Mouse (Mus musculus) lung, embryonic 16.5 days (tissue): ENCODE measurements at regions not wholly inside any gene's neighbourhood (a gene's known extent, or its start where the extent isn't known, plus 50 kb on each side); places are given as distances from the start of the nearest gene placed in this dataset.
A peak's percentile ranks its signal among the peaks of the same experiment; 100 is the strongest.

Experiments
- ATAC-seq: fragments of 200-750 bp; cut with Nextera tagmentation; 2 replicates; pipeline ENCODE4 v1.8.0; 2017; ENCODE audit warnings: low read depth, mild to moderate bottlenecking, moderate library complexity
- H3K27ac ChIP-seq: fragments of 300-500 bp; sonication (generic); 2 replicates; pipeline ENCODE4 v1.5.1; 2014; ENCODE audit warnings: mild to moderate bottlenecking, control low read depth, low read length
- H3K27me3 ChIP-seq: fragments of 300-500 bp; sonication (generic); 2 replicates; pipeline ENCODE4 v1.6.1; 2014; ENCODE audit warnings: low read depth, low read length, mixed read lengths; ENCODE audit not compliant: control insufficient read depth, insufficient read depth
- H3K36me3 ChIP-seq: fragments of 300-500 bp; sonication (generic); 2 replicates; pipeline ENCODE4 v1.6.1; 2014; ENCODE audit warnings: low read length; ENCODE audit not compliant: control insufficient read depth, insufficient read depth
- H3K4me1 ChIP-seq: fragments of 300-500 bp; sonication (generic); replicated peaks from 2 replicates; pipeline ENCODE4 v1.6.1; 2014; ENCODE audit warnings: low read length, mixed read lengths; ENCODE audit not compliant: control insufficient read depth, insufficient read depth
- H3K4me2 ChIP-seq: fragments of 300-500 bp; sonication (generic); 2 replicates; pipeline ENCODE4 v1.6.1; 2014; ENCODE audit warnings: low read depth, low read length, control low read depth
- H3K4me3 ChIP-seq: fragments of 300-500 bp; sonication (generic); 2 replicates; pipeline ENCODE4 v1.5.1; 2014; ENCODE audit warnings: mild to moderate bottlenecking, low read length, control low read depth
- H3K9ac ChIP-seq: fragments of 300-500 bp; sonication (generic); 2 replicates; pipeline ENCODE4 v1.6.1; 2014; ENCODE audit warnings: low read length, control low read depth
- H3K9me3 ChIP-seq: fragments of 300-500 bp; sonication (generic); 2 replicates; pipeline ENCODE4 v1.6.1; 2016; ENCODE audit warnings: low read length; ENCODE audit not compliant: control insufficient read depth
- WGBS: fragments of 180-500 bp; shearing (Covaris S2); extraction: QIAGEN DNeasy Blood & Tissue Kit; methylation state at CpG from one replicate; pipeline ENCODE4 v1.1.7; 2014; 5-methylcytosine and 5-hydroxymethylcytosine counted together

- Histone ChIP-seq H3K36me3 (no peaks in the 10 kb centered on the region), H3K9me3 (no peaks in the 10 kb centered on the region), H3K4me3 (no peak overlapping the region), H3K27me3 (peaks cover 6% of the 10 kb centered on the region; the same call in 1 of the 2 replicates), H3K27ac (no peak overlapping the region), H3K4me2 (peak overlapping the region; percentile 18; the same call in 1 of the 2 replicates), H3K4me1 (no peaks in the 10 kb centered on the region), H3K9ac (no peak overlapping the region)
- 0 out of 2 replicates have a peak, but pooled peaks have one; percentile 10 for ATAC-seq
- WGBS = 7% methylated on average over 16 of the region's 16 CpGs
Observed at GRCm38 (mm10) chr4:124149771-124150451, 232.1 kb upstream of the 4930535I16Rik start.

GRCm38 (mm10) chr4:124149037-124149436 lies 231.2 kb upstream of the 4930535I16Rik start:
- H3K4me1 ChIP-seq = no peaks in the 10 kb centered on the region
- peaks cover 6% of the 10 kb centered on the region; the same call in 1 of the 2 replicates for H3K27me3 ChIP-seq
- ATAC-seq = no peak
- H3K9me3 ChIP-seq = no peaks in the 10 kb centered on the region
- H3K9ac ChIP-seq = no peak overlapping the region
- no peak overlapping the region for H3K4me2 ChIP-seq
- no peak overlapping the region for H3K4me3 ChIP-seq
- H3K27ac ChIP-seq = no peak overlapping the region
- H3K36me3 ChIP-seq = no peaks in the 10 kb centered on the region
- WGBS = 70% methylated on average over 3 of the region's 3 CpGs

- no peaks in the 10 kb centered on the region for H3K9me3 ChIP-seq
- H3K4me2 ChIP-seq = no peak overlapping the region
- no peak overlapping the region for H3K4me3 ChIP-seq
- peaks cover 6% of the 10 kb centered on the region for H3K27me3 ChIP-seq
- H3K36me3 ChIP-seq = no peaks in the 10 kb centered on the region
- H3K9ac ChIP-seq = no peak overlapping the region
- H3K27ac ChIP-seq = no peak overlapping the region
- H3K4me1 ChIP-seq = no peaks in the 10 kb centered on the region
- no peak for ATAC-seq
- WGBS = 61% methylated on average over 4 of the region's 4 CpGs
Observed at GRCm38 (mm10) chr4:124147276-124147675, 229.5 kb upstream of the 4930535I16Rik start.

- Histone ChIP-seq H3K4me1 (no peaks in the 10 kb centered on the region), H3K36me3 (no peaks in the 10 kb centered on the region), H3K27me3 (peaks cover 6% of the 10 kb centered on the region), H3K4me3 (no peak overlapping the region), H3K27ac (no peak overlapping the region), H3K4me2 (no peak overlapping the region), H3K9ac (no peak overlapping the region), H3K9me3 (no peaks in the 10 kb centered on the region)
- 18% methylated on average over 8 of the region's 8 CpGs for WGBS
- ATAC-seq = peak; percentile 65
Observed at GRCm38 (mm10) chr4:124146135-124146534, 228.3 kb upstream of the 4930535I16Rik start.

- no peak overlapping the region for H3K27ac ChIP-seq
- H3K36me3 ChIP-seq = no peaks in the 10 kb centered on the region
- no peaks in the 10 kb centered on the region for H3K4me1 ChIP-seq
- H3K9me3 ChIP-seq = no peaks in the 10 kb centered on the region
- H3K4me2 ChIP-seq = no peak overlapping the region
- no peak overlapping the region for H3K9ac ChIP-seq
- peaks cover 3% of the 10 kb centered on the region for H3K27me3 ChIP-seq
- H3K4me3 ChIP-seq = no peak overlapping the region
- no peak for ATAC-seq
- WGBS = 51% methylated on average over 5 of the region's 5 CpGs
Observed at GRCm38 (mm10) chr4:124143630-124144029, 225.8 kb upstream of the 4930535I16Rik start.

- ATAC-seq = no peak
- Histone ChIP-seq H3K27me3 (peaks cover 3% of the 10 kb centered on the region), H3K4me3 (no peak overlapping the region), H3K9me3 (no peaks in the 10 kb centered on the region), H3K9ac (no peak overlapping the region), H3K27ac (no peak overlapping the region), H3K4me2 (no peak overlapping the region), H3K36me3 (no peaks in the 10 kb centered on the region), H3K4me1 (no peaks in the 10 kb centered on the region)
- WGBS = 54% methylated on average over 7 of the region's 7 CpGs
Observed at GRCm38 (mm10) chr4:124143226-124143625, 225.4 kb upstream of the 4930535I16Rik start.

- Histone ChIP-seq H3K4me3 (no peak overlapping the region), H3K27ac (no peak overlapping the region), H3K9me3 (no peaks in the 10 kb centered on the region), H3K9ac (no peak overlapping the region), H3K4me1 (no peaks in the 10 kb centered on the region), H3K36me3 (no peaks in the 10 kb centered on the region), H3K4me2 (no peak overlapping the region), H3K27me3 (no peaks in the 10 kb centered on the region; the same call in none of the 2 replicates)
- 2% methylated on average over 5 of the region's 5 CpGs for WGBS
- ATAC-seq = 0 out of 2 replicates have a peak, but pooled peaks have one; percentile 38
Observed at GRCm38 (mm10) chr4:124142083-124142482, 224.3 kb upstream of the 4930535I16Rik start.

GRCm38 (mm10) chr4:124135165-124135470 lies 217.3 kb upstream of the 4930535I16Rik start:
- no peak for ATAC-seq
- no peak overlapping the region for H3K9ac ChIP-seq
- 61% methylated on average over 6 of the region's 6 CpGs for WGBS

GRCm38 (mm10) chr4:124134341-124135164 lies 216.7 kb upstream of the 4930535I16Rik start:
- H3K9me3 ChIP-seq = no peaks in the 10 kb centered on the region
- no peaks in the 10 kb centered on the region for H3K27me3 ChIP-seq
- no peaks in the 10 kb centered on the region for H3K4me1 ChIP-seq
- no peaks in the 10 kb centered on the region for H3K36me3 ChIP-seq
- ATAC-seq = no peak
- 11% methylated on average over 6 of the region's 6 CpGs for WGBS
- no peak overlapping the region for H3K27ac ChIP-seq
- no peak overlapping the region for H3K4me3 ChIP-seq
- H3K9ac ChIP-seq = no peak overlapping the region
- H3K4me2 ChIP-seq = no peak overlapping the region

More at GRCm38 (mm10) chr4:124135165-124135470, 217.3 kb upstream of the 4930535I16Rik start:
- Histone ChIP-seq H3K4me2 (no peak overlapping the region), H3K27me3 (no peaks in the 10 kb centered on the region), H3K4me1 (no peaks in the 10 kb centered on the region), H3K9me3 (no peaks in the 10 kb centered on the region), H3K36me3 (no peaks in the 10 kb centered on the region), H3K4me3 (no peak overlapping the region), H3K27ac (no peak overlapping the region)
